Mouse (Mus musculus): ENCODE results near the gene Trim58.

Trim58 gene

GRCm38 (mm10) chr11:58640272-58640867, at the start of gene Trim58:
Gene Trim58 (plus strand): TSS chr11:58640465.
- DNase-seq: no peak

DNA sequence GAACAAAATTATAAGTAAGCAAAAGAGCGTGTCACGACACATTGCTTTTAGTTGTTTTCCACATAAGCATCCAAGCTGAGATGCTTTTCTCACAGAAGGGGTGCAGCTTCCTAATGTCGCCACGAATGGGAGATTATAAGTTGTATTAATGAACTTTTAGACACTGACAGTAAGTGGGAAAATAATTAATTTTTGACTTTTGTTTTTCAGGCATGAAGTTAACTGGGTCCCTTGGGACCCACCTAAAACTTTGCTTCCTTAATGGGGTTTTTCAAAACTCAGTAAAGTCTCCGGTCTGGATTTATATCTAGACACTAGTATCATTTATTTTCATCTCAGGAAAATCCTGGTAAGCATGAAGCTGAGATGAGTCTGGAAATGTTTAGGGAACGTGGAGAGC, 45.5 kb upstream of the Trim58 start, which contains the start of gene Olfr324:
TSS of gene Olfr324 (plus strand) at position 301 of the 400 bp plus-strand sequence.
- DNase-seq: no peak

DNA sequence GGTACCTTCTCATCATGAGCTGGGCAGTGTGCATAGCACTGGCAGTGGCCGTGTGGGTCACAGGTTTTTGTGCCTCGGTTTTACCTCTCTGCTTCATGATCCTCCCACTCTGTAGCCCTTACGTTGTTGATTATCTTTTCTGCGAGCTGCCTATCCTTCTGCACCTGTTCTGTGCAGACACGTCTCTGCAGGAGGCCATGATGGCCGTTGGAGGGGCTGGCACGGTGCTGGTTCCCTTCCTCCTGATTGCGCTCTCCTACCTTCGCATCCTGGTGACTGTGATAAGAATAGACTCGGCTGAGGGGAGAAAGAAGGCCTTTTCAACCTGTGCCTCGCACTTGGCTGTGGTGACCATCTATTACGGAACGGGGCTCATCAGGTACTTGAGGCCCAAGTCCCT, 42.4 kb upstream of the Trim58 start:
- no peak for DNase-seq

DNA sequence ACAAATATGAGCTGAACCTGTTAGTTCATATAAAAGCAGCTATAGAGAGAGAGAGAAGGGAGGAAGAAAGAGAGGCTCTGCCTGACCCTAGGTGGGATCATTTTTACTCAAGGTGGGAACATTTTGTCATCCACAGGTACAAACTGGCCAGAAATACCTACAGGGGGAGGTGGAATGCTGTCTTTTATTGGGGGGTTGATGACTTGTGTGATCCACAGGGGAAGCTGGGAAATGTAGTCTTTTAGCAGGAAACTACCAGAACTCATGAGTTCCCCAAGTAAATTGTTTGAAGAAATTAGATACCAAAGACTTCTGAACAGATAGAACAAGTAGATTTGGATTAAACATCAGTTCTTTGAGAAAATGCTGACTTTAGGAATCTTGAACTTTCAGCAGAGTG, 38.2 kb upstream of the Trim58 start:
- DNase-seq: no peak

- no peak for DNase-seq
Measured at GRCm38 (mm10) chr11:58602800-58603560, 37.3 kb upstream of the Trim58 start.

- no peak for DNase-seq
Measured at GRCm38 (mm10) chr11:58604688-58605087, 35.6 kb upstream of the Trim58 start.

DNA sequence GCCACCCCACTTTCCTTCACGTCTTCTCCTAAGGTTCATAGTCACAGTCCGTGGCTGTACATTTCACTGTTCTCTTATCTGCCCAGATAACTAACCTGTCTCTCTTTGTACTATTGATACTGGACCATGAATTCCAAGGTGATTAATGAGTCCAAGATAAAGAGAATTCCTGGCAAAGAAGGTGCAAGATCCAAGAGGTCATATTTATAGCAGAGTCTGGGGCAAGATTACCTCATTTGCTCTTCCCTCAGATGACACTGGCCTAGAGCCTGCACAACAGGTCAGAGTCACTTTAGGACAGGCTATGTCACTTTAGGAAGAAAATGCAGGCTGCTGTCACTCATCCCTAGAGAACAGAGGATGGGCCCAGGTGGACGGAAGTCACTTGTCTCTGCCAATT, 35.0 kb upstream of the Trim58 start:
- no peak for DNase-seq

- no peak for DNase-seq
Measured at GRCm38 (mm10) chr11:58606177-58606919, 33.9 kb upstream of the Trim58 start.

DNA sequence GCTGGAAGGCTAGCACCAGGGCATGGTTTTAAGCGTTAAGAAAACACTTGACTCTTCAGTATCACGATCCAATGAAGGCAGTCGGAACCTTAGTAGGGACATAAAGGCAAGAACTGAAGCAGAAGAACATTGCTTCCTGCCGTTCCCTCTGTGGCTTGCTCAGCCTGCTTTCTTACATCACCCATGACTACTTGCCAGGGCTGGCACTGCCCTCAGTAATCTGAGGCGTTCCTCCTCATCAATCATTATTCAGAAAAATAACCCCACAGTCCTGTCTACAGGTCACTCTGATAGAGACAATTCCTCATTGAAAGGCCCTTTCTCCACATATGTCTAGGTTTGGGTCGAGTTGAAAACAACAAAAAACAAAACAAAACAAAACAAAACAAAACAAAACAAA, 33.2 kb upstream of the Trim58 start:
- no peak for DNase-seq

- no peak for DNase-seq
Measured at GRCm38 (mm10) chr11:58613359-58613758, 26.9 kb upstream of the Trim58 start.

GRCm38 (mm10) chr11:58614526-58614925, 25.7 kb upstream of the Trim58 start:
- DNase-seq: no peak

GRCm38 (mm10) chr11:58615975-58616374, 24.3 kb upstream of the Trim58 start, which contains the start of gene 2210407C18Rik:
Gene 2210407C18Rik (minus strand): TSS chr11:58616075.
- DNase-seq: no peak

- no peak for DNase-seq
Measured at GRCm38 (mm10) chr11:58618369-58618768, 21.9 kb upstream of the Trim58 start.

GRCm38 (mm10) chr11:58618793-58619192, 21.5 kb upstream of the Trim58 start:
- no peak for DNase-seq

- DNase-seq: no peak
Measured at GRCm38 (mm10) chr11:58626146-58626545, 14.1 kb upstream of the Trim58 start.

GRCm38 (mm10) chr11:58630401-58630800, 9.9 kb upstream of the Trim58 start, which contains the start of gene Olfr323:
Gene Olfr323 (minus strand): TSS chr11:58630501.
- no peak for DNase-seq

DNA sequence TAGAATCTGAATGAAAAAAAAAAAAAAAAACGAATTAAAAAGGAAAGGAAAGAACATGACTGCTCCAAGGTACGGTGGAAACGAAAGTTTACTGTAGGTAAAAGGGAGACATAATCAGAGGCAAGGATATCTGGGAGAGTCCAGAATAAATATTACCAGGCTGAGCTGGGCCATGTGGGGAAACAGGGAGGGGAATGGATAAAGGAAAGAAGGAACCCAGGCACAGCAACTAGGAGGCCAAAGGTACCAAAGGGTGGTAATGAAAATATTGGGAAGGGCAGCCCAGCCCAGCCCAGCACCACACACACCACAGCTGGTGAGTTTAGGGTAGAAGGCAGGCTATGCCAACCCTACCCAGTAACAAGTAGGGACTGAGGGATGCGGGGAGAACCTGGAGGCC, 5.4 kb upstream of the Trim58 start:
- no peak for DNase-seq

- DNase-seq: peak; percentile 51 to 54
Measured at GRCm38 (mm10) chr11:58636376-58636977, 3.8 kb upstream of the Trim58 start.

- no peak for DNase-seq
Measured at GRCm38 (mm10) chr11:58638176-58638701, 2.0 kb upstream of the Trim58 start.

DNA sequence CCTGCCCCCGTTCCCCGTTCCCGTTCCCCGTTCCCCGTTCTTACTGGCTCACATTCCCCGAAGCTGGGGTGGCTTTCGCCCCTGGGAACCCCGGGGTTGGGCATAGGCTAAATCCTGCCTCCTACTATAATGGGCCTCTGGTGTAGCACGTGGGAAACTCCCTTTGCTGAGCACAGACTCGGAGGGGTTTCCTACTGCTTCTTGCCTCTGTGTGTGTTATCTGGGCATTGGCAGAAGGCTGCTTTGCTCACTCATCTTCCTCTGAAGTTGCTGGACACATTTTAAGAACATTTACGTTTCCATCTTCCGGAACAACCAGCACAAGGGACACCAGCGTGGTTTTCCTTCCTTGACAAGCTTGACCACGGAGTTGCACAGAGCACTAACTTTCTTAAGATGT, 792 bp downstream of the Trim58 start:
- no peak for DNase-seq

DNA sequence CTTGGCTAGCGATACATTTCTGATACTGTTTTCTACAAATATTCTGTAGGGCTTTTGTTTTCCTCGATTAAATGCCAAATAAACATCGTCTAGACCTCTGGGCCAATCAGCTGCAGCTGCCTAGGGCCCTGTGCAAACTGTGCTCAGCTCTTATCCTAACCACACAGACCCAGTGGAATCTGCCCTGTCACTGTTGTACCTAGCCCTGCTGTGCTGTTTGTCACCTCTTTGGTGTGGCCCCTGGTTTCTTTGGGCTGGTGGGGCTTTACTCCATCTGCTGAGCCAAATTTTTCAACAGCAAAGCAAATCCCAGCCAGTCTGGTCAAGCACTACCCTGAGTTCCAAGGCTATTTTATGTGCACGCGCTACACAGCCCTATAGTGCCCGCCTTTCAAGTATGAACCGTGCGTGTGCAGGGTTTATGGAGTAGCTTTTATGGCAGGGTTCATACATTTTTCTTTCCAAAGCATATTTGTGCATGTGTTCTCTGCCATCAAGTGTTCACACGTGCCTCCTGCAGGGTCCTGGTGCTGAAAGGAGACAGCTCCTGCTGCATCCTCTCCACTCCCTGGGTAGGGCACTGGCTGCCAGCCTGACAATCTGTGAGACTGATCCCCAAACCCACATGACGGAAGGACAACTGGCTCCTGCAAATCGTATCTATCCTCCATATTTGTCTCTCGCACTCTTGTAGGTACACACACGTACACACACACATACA, 1.5 kb downstream of the Trim58 start:
- no peak for DNase-seq

DNA sequence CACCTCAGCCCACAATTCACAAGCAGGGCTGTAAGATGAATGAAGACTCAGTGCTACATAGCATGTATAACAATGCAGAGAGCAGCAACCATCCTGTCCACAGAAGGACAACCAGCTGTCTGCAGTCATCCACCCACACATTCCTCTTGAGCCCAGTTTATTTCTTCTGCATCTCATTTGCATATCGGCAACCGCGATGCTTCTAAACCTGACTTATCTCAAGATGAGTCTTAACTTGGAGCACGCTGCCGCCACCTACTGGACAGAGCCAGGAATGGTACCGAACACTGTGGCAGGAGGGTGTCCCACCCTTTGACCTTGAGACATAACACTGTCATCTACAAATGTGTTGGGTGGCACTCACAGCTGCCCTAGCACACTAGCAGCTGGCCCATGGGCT, 3.1 kb downstream of the Trim58 start:
- DNase-seq: peak; percentile 58 to 61
